Mouse (Mus musculus) hindbrain, embryonic 11.5 days (tissue): ENCODE measurements around the gene Prdx6b. TPM values are rescaled to one million over a fixed set of nuclear protein-coding genes. Genes with fewer than 3 reads are reported as not detected.
A peak's percentile ranks its signal among the peaks of the same experiment; 100 is the strongest.

Experiments
- ATAC-seq: fragments of 200-750 bp; cut with Nextera tagmentation; 2 replicates; pipeline ENCODE4 v1.8.0; 2017; ENCODE audit warnings: mild to moderate bottlenecking, moderate TSS enrichment, moderate library complexity; ENCODE audit not compliant: low FRiP score
- DNase-seq: peaks from one replicate; pipeline ENCODE4 v3.0.0-alpha.2; 2015; ENCODE audit warnings: low spot score
- H3K27ac ChIP-seq: fragments of 300-500 bp; sonication (generic); 2 replicates; pipeline ENCODE4 v1.5.1; 2014; ENCODE audit warnings: mild to moderate bottlenecking, low read depth, low read length
- H3K27me3 ChIP-seq: fragments of 300-500 bp; sonication (generic); 2 replicates; pipeline ENCODE4 v1.6.1; 2014; ENCODE audit warnings: mild to moderate bottlenecking, low read length, moderate library complexity, mixed read lengths; ENCODE audit not compliant: control insufficient read depth, insufficient read depth
- H3K36me3 ChIP-seq: fragments of 300-500 bp; sonication (generic); 2 replicates; pipeline ENCODE4 v1.6.1; 2014; ENCODE audit warnings: mild to moderate bottlenecking, low read length, moderate library complexity, mixed read lengths; ENCODE audit not compliant: control insufficient read depth, insufficient read depth
- H3K4me1 ChIP-seq: fragments of 300-500 bp; sonication (generic); replicated peaks from 2 replicates; pipeline ENCODE4 v1.6.1; 2014; ENCODE audit warnings: low read length, mixed read lengths; ENCODE audit not compliant: control insufficient read depth, insufficient read depth
- H3K4me2 ChIP-seq: fragments of 300-500 bp; sonication (generic); replicated peaks from 2 replicates; pipeline ENCODE4 v1.6.1; 2014; ENCODE audit warnings: mild to moderate bottlenecking, low read depth, low read length
- H3K4me3 ChIP-seq: fragments of 300-500 bp; sonication (generic); 2 replicates; pipeline ENCODE4 v1.5.1; 2014; ENCODE audit warnings: low read depth, low read length
- H3K9ac ChIP-seq: fragments of 300-500 bp; sonication (generic); 2 replicates; pipeline ENCODE4 v1.6.1; 2014; ENCODE audit warnings: low read depth, low read length
- H3K9me3 ChIP-seq: fragments of 300-500 bp; sonication (generic); 2 replicates; pipeline ENCODE4 v1.6.1; 2016; ENCODE audit warnings: low read length; ENCODE audit not compliant: control insufficient read depth
- WGBS: fragments of 180-500 bp; shearing (Covaris S2); extraction: QIAGEN DNeasy Blood & Tissue Kit; methylation state at CpG from one replicate; pipeline ENCODE4 v1.1.7; 2014; 5-methylcytosine and 5-hydroxymethylcytosine counted together
- polyA plus RNA-seq: library from polyadenylated mRNA; unstranded; fragments of >200 nt; fragmentation: Nextera tagmentation; extraction: Ambion mirVana; gene quantifications from 2 replicates; pipeline ENCODE4 v1.2.1, GENCODE M21; 2014

Gene Prdx6b
- polyA plus RNA-seq, 1 experiment from 2014 or later = not detected

DNA sequence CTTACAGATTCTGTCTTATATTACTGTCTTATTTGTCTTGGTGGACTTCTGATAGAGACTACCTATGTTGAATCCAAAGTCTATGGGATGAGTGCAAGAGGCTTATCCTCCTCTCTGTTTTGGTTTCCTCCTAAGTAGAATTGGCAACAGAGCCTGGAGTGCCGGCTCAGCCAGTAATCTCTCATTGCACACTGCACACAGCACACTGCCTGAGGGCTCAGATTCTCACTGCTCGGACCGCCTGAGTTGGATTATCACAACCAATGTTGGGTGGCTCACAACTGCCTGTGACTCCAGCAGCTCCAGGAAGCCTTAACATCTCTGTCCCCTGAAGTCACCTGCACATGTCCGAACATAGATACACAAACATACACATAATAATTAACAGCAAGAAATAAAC is 19.1 kb downstream of the Prdx6b start:
- no peak overlapping the region for H3K27ac ChIP-seq
- H3K4me3 ChIP-seq = no peak overlapping the region
- H3K9me3 ChIP-seq = no peaks in the 10 kb centered on the region
- no peak for DNase-seq
- 78% methylated on average over 4 of the region's 4 CpGs for WGBS
- ATAC-seq = no peak
- no peak overlapping the region for H3K4me2 ChIP-seq
- no peaks in the 10 kb centered on the region for H3K27me3 ChIP-seq
- H3K36me3 ChIP-seq = no peaks in the 10 kb centered on the region
- H3K9ac ChIP-seq = no peak overlapping the region
- H3K4me1 ChIP-seq = peaks cover 3% of the 10 kb centered on the region

DNA sequence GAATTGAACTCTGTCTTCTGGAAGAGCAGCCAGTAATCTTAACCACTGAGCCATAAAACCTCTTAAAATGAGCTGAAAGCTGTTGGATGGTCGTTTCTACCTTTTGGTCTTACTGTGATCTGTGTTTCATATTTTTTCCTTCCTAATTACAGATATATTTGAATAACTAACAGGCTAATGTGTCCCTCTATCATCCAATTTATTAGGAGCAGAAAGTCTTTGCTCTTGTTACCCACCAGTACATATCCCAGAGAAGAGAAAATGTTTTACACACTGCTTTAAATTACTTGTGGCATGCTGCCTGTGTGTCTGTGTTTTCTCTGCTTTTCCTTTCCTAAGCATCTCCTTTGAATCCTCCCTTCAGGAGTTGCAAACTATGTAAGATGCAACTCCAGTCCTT is 21.9 kb downstream of the Prdx6b start:
- Histone ChIP-seq H3K4me1 (peaks cover 3% of the 10 kb centered on the region), H3K4me2 (no peak overlapping the region), H3K9ac (no peak overlapping the region), H3K27ac (no peak overlapping the region), H3K9me3 (no peaks in the 10 kb centered on the region), H3K27me3 (no peaks in the 10 kb centered on the region), H3K36me3 (no peaks in the 10 kb centered on the region), H3K4me3 (no peak overlapping the region)
- no peak for ATAC-seq
- WGBS = 67% methylated on average over 1 of the region's 1 CpGs
- DNase-seq = no peak

DNA sequence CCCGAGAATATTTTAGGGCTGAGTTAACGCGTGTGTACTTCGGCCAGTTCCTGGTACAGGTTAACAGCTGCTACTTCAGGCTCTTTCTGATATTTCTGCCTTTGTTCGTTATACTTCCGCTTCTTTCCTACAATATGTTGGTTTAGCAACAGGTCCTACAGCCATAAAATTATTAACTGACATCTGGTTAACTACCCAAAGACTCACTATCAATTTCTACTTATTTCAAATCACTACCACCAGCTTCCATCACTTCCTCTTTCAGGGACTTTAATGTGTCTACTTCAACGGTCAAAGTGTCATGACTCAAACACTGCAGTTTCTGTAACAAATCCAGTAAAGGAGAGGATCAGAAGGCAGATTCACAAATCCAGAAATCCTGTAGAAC is 22.6 kb downstream of the Prdx6b start:
- Histone ChIP-seq H3K4me1 (peaks cover 3% of the 10 kb centered on the region), H3K4me3 (peak overlapping the region; percentile 91), H3K9me3 (no peaks in the 10 kb centered on the region), H3K27ac (peak overlapping the region; percentile 98; the same call in 1 of the 2 replicates), H3K36me3 (no peaks in the 10 kb centered on the region), H3K27me3 (no peaks in the 10 kb centered on the region), H3K9ac (peak overlapping the region; percentile 97), H3K4me2 (peak overlapping the region; percentile 52)
- no peak for DNase-seq
- ATAC-seq = peak; percentile 17; the same call in 1 of the 2 replicates
- 56% methylated on average over 7 of the region's 7 CpGs for WGBS

DNA sequence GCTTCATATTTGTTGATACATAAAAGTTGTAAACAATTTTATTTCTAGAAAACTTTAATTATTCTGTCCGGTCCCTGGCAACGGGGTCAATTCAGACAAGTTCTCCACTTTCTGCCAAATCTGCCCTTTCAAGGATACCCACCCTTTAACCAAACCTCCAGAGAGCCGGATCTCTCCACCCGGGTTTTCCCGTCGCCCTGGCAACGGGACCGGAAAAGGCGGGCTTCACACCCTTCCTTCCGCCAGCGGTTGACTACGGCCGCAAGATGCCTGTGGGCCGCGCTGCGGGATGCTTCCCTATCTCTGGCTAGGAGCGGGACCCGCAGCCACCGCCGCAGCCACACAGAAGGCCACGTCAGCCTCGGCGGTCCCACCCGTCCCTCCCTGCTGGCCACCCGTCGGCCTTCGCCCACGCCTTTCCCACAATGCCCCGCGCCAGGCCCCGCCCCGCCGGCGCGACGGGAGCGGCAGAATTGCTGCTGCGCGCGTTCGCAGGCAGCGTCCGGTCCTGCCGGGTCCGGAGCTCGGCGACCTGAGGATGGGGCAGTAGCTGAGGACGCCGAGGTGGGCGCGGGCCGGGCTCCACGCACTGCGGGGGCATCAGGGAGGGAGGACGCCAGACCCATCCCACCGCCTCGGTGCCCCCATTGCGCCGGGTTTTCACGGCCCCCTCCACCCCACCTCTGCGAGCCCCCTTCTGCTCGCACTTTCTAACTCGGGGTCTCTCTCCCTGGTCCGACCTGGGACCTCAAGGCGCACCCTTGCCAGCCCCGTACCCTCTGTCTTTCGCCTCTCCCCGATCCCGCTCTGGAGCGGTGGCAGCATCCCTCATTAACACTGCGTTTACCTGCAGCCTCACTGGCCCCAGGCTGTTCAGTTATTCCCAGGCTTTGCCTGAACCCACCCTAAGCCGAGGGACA is 23.2 kb downstream of the Prdx6b start, which contains the start of gene Dnajc10:
Gene Dnajc10 (plus strand): TSS at position 225 of the 920 bp plus-strand sequence.
- Histone ChIP-seq H3K4me2 (peak within 1 kb of the TSS; percentile 52), H3K9ac (peak within 1 kb of the TSS; percentile 97), H3K4me1 (peaks cover 3% of the 10 kb centered on the region), H3K27me3 (no peaks in the 10 kb centered on the region), H3K9me3 (no peaks in the 10 kb centered on the region), H3K4me3 (peak within 1 kb of the TSS; percentile 91), H3K36me3 (no peaks in the 10 kb centered on the region), H3K27ac (peak within 1 kb of the TSS; percentile 98)
- ATAC-seq = peak; percentile 97
- peak; percentile 94 for DNase-seq
- WGBS = 1% methylated on average over 61 of the region's 72 CpGs

DNA sequence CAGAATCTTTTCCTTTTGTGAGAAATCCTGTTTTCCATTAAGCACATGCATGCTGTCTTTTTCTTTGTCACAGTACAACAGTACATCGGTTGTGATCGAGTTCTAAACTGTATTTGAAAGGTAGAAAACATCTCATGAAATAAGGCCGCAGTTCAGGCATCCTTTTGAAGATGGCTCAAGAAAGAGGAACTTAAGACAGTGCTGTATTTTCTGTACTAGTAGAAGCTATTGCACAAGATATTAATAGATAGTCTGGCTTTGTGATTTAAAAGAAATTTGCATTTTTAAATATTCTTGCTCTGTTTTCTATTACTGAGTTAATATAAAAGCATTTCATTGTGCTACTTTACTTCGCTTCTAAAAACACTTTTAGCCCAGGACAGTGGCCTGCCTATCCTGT is 30.6 kb downstream of the Prdx6b start:
- 0 out of 2 replicates have a peak, but pooled peaks cover 3% of the 10 kb centered on the region for H3K36me3 ChIP-seq
- WGBS = 96% methylated on average over 4 of the region's 4 CpGs
- H3K4me3 ChIP-seq = no peak overlapping the region
- ATAC-seq (no peak), DNase-seq (no peak)
- no peak overlapping the region for H3K27ac ChIP-seq
- no peak overlapping the region for H3K9ac ChIP-seq
- H3K4me2 ChIP-seq = no peak overlapping the region
- H3K4me1 ChIP-seq = no peaks in the 10 kb centered on the region
- H3K9me3 ChIP-seq = no peaks in the 10 kb centered on the region
- no peaks in the 10 kb centered on the region for H3K27me3 ChIP-seq

DNA sequence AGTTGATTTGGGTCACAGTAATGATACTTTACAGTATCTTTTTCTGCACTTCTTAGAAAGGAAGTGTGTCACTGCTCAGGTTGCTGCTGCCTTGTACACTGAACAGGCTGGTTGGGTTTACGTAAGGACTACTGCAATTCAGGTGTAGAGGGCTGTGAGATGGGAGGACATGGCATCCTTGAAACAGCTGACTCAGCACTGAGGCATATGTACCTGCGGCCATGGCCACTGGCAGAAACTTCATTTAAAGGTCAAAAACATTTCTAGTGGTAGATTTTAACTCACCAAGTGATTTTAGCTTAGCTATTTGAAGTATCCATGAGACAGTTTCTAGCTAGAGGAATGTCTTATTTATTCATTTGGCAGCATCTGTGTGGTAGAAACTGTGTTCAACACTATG is 33.5 kb downstream of the Prdx6b start:
- Histone ChIP-seq H3K4me3 (no peak overlapping the region), H3K4me1 (no peaks in the 10 kb centered on the region), H3K9ac (no peak overlapping the region), H3K9me3 (no peaks in the 10 kb centered on the region), H3K27me3 (no peaks in the 10 kb centered on the region), H3K36me3 (0 out of 2 replicates have a peak, but pooled peaks cover 3% of the 10 kb centered on the region), H3K4me2 (no peak overlapping the region), H3K27ac (no peak overlapping the region)
- ATAC-seq (no peak), DNase-seq (no peak)
- 94% methylated on average over 2 of the region's 2 CpGs for WGBS

DNA sequence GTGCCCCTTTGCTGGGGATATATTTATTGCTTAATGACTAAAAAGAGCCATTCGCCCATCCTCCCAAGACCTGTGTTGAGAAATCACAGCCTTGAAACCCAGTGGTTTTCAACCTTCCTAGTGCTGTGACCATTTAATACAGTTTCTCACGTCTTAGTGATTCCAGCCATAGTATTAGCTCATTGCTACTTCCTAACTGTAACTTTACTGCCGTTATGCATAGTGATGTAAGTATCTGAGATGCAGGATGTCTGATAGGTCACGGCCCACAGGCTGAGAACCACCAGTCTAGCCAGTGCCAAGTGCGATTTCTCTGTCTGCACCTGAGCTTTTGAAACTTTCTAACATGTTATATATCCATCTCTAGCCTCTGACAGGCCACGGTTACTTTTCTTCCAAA is 35.0 kb downstream of the Prdx6b start:
- Histone ChIP-seq H3K36me3 (0 out of 2 replicates have a peak, but pooled peaks cover under 1% of the 10 kb centered on the region), H3K4me2 (no peak overlapping the region), H3K27ac (no peak overlapping the region), H3K9me3 (no peaks in the 10 kb centered on the region), H3K9ac (no peak overlapping the region), H3K4me1 (no peaks in the 10 kb centered on the region), H3K4me3 (no peak overlapping the region), H3K27me3 (no peaks in the 10 kb centered on the region)
- DNase-seq = no peak
- no peak for ATAC-seq
- WGBS = 86% methylated on average over 6 of the region's 6 CpGs

DNA sequence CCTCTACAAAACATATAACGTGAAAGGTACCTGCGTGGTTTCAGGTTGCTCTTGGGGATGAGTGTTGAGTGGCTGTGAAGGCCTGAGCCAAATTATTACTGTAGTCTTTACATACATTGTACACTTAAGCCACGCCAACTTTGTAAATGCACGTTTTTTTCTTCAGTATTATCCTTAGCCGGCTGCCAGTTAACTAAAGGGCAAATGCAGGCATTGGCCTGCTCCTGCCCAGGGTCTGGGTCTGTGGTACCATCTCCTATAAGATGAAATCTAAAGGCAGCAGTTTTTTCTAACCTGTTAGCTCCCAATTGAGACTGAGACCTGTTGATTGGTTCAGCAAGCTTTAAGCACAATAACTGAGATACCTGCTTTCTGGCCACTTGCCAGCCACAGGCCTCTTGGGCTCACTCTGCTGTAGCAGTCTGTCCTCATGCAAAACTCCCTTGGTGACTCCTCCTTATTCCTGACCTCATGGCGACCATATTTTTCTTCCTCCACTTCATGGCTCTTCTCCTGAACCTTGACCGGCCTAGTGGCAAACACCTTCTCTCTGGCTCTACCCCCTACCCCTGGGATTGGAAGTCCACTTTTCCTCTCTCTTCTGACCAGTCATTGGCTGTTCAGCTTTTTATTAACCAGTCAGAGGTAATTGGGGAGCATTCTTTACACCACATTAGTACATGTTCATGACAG is 36.8 kb downstream of the Prdx6b start:
- Histone ChIP-seq H3K36me3 (no peaks in the 10 kb centered on the region), H3K27ac (no peak overlapping the region), H3K9me3 (no peaks in the 10 kb centered on the region), H3K4me1 (no peaks in the 10 kb centered on the region), H3K4me3 (no peak overlapping the region), H3K9ac (no peak overlapping the region), H3K4me2 (no peak overlapping the region), H3K27me3 (no peaks in the 10 kb centered on the region)
- 96% methylated on average over 7 of the region's 7 CpGs for WGBS
- no peak for DNase-seq
- ATAC-seq = no peak
